Mouse (Mus musculus) MEL (cell line): ENCODE results near the gene Gm10320.

Experiments used
- CTCF ChIP-seq, 3 experiments: IDR thresholded peaks in 2 of 3; conservative IDR thresholded peaks in 1 of 3; 2 replicates each; pipeline ENCODE4 v1.5.1; 2011 to 2012; ENCODE audit warnings: low read length in 3 of 3, low read depth in 2 of 3, mild to moderate bottlenecking in 2 of 3, improper control_type of control experiment in 1 of 3, inconsistent platforms in 1 of 3, mixed read lengths in 1 of 3, moderate library complexity in 1 of 3; ENCODE audit not compliant: control insufficient read depth in 1 of 3, insufficient read depth in 1 of 3, poor library complexity in 1 of 3, severe bottlenecking in 1 of 3
- E2F4 ChIP-seq: IDR thresholded peaks from 2 replicates; pipeline ENCODE4 v1.6.1; 2011; ENCODE audit warnings: low read depth, low read length, improper control_type of control experiment, borderline replicate concordance
- ELF1 ChIP-seq: IDR thresholded peaks from 2 replicates; pipeline ENCODE4 v1.6.1; 2014; ENCODE audit warnings: low read depth, mild to moderate bottlenecking, inconsistent platforms, low read length, improper control_type of control experiment, moderate library complexity
- POLR2A ChIP-seq, 2 experiments: IDR thresholded peaks; 2 replicates each; pipeline ENCODE4 v1.6.1; 2011 to 2012; ENCODE audit warnings: low read length in 2 of 2, mild to moderate bottlenecking in 2 of 2, control low read depth in 1 of 2, improper control_type of control experiment in 1 of 2, low read depth in 1 of 2, moderate library complexity in 1 of 2; ENCODE audit not compliant: control insufficient read depth in 1 of 2, insufficient read depth in 1 of 2, poor library complexity in 1 of 2
- POLR2AphosphoS5 ChIP-seq: IDR thresholded peaks from 2 replicates; pipeline ENCODE4 v1.6.1; 2012; ENCODE audit warnings: low read depth, borderline replicate concordance, mild to moderate bottlenecking, inconsistent platforms, low read length, moderate library complexity, mixed read lengths
- SIN3A ChIP-seq: IDR thresholded peaks from 2 replicates; pipeline ENCODE4 v1.6.1; 2012; ENCODE audit warnings: low read length, improper control_type of control experiment, inconsistent platforms
- SMC3 ChIP-seq: IDR thresholded peaks from 2 replicates; pipeline ENCODE4 v1.6.1; 2011; ENCODE audit warnings: low read depth, low read length, improper control_type of control experiment

DNA sequence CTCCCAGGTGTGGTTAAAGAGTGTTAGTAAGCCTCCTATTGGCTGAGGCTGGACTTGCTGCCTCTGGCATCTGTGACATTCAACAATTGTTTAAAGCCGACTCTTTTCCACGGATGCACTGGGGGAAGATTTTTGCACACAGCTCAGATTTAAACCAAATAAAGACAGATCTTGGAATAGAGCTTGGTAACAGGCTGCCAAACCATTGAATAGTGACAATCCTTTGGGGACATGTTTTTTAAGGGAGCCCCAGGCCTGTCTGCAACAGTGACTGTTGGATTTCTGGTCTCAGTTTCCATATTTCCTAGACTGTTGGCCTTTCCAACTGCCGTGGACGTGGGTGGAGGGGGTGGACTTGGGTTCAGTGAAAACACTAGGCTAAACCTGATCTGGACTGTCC, 21.9 kb downstream of the Gm10320 start:
- TF ChIP-seq SMC3, result no peak
- TF ChIP-seq POLR2AphosphoS5, result no peak
- no peak for TF ChIP-seq POLR2A (IDR thresholded peaks at IDR 0.05; ENCODE audit: control insufficient read depth in 1 of 2, insufficient read depth in 1 of 2, low read depth in 1 of 2, low read length in 2 of 2, poor library complexity in 1 of 2)
- no peak for TF ChIP-seq ELF1
- no peak for TF ChIP-seq SIN3A
- no peak for TF ChIP-seq CTCF (IDR thresholded peaks at IDR 0.05 in 2 of 3, conservative IDR thresholded peaks at IDR 0.05 in 1 of 3; ENCODE audit: control insufficient read depth in 1 of 3, insufficient read depth in 1 of 3, low read depth in 2 of 3, low read length in 3 of 3, poor library complexity in 1 of 3, severe bottlenecking in 1 of 3)
- no peak for TF ChIP-seq E2F4
